Mouse (Mus musculus) heart, adult 2 months (tissue): ENCODE results near the gene Slc6a15.

Experiments used
- CTCF ChIP-seq: fragments of 200-600 bp; IDR thresholded peaks from 2 replicates; pipeline ENCODE4 v1.8.1; 2022; ENCODE audit warnings: antibody characterized with exemption, mild to moderate bottlenecking, moderate library complexity
- EP300 ChIP-seq: fragments of 200-500 bp; IDR thresholded peaks from 2 replicates; pipeline ENCODE4 v1.6.1; 2011; ENCODE audit warnings: low read depth, low read length, control low read depth; ENCODE audit not compliant: insufficient read depth
- POLR2A ChIP-seq: fragments of 200-500 bp; IDR thresholded peaks from 2 replicates; pipeline ENCODE4 v1.6.1; 2011; ENCODE audit warnings: mild to moderate bottlenecking, low read depth, low read length, control low read depth; ENCODE audit not compliant: insufficient read depth

DNA sequence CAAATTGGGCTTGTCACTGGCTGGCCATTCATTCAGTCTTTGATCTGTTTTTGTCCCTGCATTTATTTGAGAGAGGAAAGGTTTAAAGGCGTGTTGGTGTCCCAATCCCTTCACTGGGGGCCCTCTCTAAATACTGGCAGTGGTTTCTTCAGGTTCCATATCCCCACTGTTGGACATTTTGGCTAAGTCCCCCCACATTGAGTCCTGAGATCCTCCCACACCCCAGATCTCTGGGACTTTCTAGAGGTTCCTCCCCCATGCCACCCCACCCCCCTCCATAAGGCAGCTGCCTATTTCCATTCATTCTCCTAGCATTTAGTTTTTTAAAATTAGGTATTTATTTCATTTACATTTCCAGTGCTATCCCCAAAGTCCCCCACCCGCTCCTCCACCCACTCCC lies 75.0 kb downstream of the Slc6a15 start:
- TF ChIP-seq POLR2A: no peak
- no peak for TF ChIP-seq CTCF
- TF ChIP-seq EP300: no peak
